Mouse (Mus musculus): ENCODE measurements around the gene Lhb.

- TF ChIP-seq CTCF (IDR thresholded peaks at IDR 0.05; ENCODE audit: low read depth, low read length) = peak; percentile 94
- peak; percentile 61; the same call in 1 of the 2 replicates for TF ChIP-seq POLR2A (IDR thresholded peaks at IDR 0.05; ENCODE audit: extremely low read depth, insufficient read depth, low read length)
Measured at GRCm38 (mm10) chr7:45434203-45435015, 13.8 kb downstream of the Lhb start, which contains the start of gene Gys1.

All from liver, adult 2 months (tissue).